Mouse (Mus musculus) hematopoietic multipotent progenitor cell, adult 10-12 weeks (in vitro differentiated cells): ENCODE measurements around the gene Cnih3. TPM values are rescaled to one million over a fixed set of nuclear protein-coding genes. Genes with fewer than 3 reads are reported as not detected.

Source experiments
- polyA plus RNA-seq: library from polyadenylated mRNA; stranded (reverse); fragments of >175 nt; gene quantifications from 2 replicates; pipeline ENCODE4 v1.2.3, GENCODE M21; 2012; ENCODE audit warnings: low replicate concordance

Cnih3 gene
- not detected in 2 replicates for polyA plus RNA-seq

DNA sequence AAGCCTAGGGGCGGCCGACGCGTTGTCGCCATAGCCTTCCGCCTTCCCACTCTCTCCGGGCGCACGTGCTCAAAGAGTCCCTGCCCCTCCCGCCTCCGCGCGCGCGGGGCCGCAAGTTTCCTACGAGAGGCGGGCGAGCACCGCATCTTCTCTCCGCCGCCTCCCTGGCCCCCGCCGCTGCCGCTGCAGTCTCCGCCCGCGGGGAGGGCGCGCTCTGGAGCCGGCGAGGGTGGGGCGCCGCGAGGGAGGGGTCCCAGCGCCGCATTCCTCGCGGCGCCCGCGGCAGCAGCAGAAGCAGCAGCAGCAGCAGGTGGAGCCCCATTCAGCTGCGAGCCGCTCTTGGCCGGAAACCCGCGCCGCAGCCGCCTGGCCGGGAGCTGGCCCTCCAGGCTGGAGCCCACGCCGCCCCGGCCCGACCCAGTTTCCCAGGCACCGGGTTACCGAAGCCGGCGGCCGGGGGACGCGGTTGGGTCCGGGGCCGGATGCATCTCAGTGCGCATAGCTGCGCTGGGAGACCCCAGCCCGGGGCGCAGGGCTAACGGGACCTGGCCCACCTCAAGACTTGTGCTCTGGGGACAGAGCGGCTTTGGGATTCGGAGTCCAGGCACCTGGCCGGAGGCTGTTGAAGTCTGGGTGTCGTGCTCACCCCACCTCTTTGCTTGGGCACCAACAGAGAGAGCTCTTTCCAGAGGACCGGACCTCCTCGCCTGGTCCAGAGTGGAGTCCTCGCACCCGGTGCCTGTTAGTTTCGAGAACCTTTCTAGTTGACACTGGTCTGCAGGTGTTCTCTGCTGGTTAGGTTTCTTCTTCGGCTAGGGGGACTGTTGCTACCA lies at the start of gene Cnih3:
TSS of gene Cnih3 (plus strand) at position 262 of the 833 bp plus-strand sequence.

Other genes starting within 250 kb of the Cnih3 start
- gene Nvl, start 208.4 kb upstream of the Cnih3 start, polyA plus RNA-seq = 4.9 and 5.0 TPM in 2 replicates
- 9.7 and 12.8 TPM in 2 replicates for gene Cnih4, start 207.9 kb upstream of the Cnih3 start, polyA plus RNA-seq
- 34.0 and 62.5 TPM in 2 replicates for gene Wdr26, start 140.6 kb upstream of the Cnih3 start, polyA plus RNA-seq
- not detected in 2 replicates for gene Ccdc121, start 158.8 kb downstream of the Cnih3 start, polyA plus RNA-seq
- gene Dnah14, start 223.9 kb downstream of the Cnih3 start, polyA plus RNA-seq = 0.02 TPM in 1 of 2 replicates, not detected in the other